13 mouse cellular contexts compared by ENCODE assay signal in genomic region chr17:67245273-67245875, GRCm38 (mm10).
"Had no signal": no experiment of that assay in that cellular context is flagged by ENCODE, and none has a peak within 500 bp of the region (broad histone marks: within the 10 kb centered on the region; RNA-seq: fewer than 3 reads in every experiment).

No protein-coding gene starts in this region.

- H3K9ac ChIP-seq: limb, embryonic 13.5 days; liver, embryonic 15.5 days; midbrain, embryonic 13.5 days had no signal

- H3K36me3 ChIP-seq: limb, embryonic 13.5 days; liver, embryonic 15.5 days; midbrain, embryonic 13.5 days had no signal

- H3K27ac ChIP-seq: layer of hippocampus, adult 2 months; limb, embryonic 13.5 days; liver, embryonic 15.5 days; macrophage; midbrain, embryonic 13.5 days had no signal

- H3K27me3 ChIP-seq: limb, embryonic 13.5 days; liver, embryonic 15.5 days; megakaryocyte, embryonic 14.5 days; midbrain, embryonic 13.5 days had no signal

- ATAC-seq: hindbrain, embryonic 16.5 days; inflammation-experienced regulatory T-cells, adult 6 months; intestine, postnatal 0 days; midbrain, embryonic 13.5 days had no signal

- H3K4me2 ChIP-seq: limb, embryonic 13.5 days; liver, embryonic 11.5 days; liver, embryonic 15.5 days; midbrain, embryonic 13.5 days had no signal

- H3K9me3 ChIP-seq: limb, embryonic 13.5 days; liver, embryonic 15.5 days; midbrain, embryonic 13.5 days had no signal

- H3K4me1 ChIP-seq: liver, embryonic 15.5 days; megakaryocyte, embryonic 14.5 days had no signal

- DNase-seq: kidney, postnatal 36 days; right cerebral cortex, postnatal 25 days; thymus, postnatal 36 days had no signal

- H3K4me3 ChIP-seq: layer of hippocampus, adult 2 months; limb, embryonic 13.5 days; liver, embryonic 15.5 days; megakaryocyte, embryonic 14.5 days; midbrain, embryonic 13.5 days had no signal
